Comparison of ENCODE assay signal across 17 mouse cellular contexts in genomic region chr4:139244176-139244575, GRCm38 (mm10). TPM values are rescaled to one million over a fixed set of nuclear protein-coding genes. Genes with fewer than 3 reads are reported as not detected.
A peak's percentile ranks its signal among the peaks of the same experiment; 100 is the strongest.
DNase-seq lines count a peak whose midpoint lies in the region; ATAC-seq and TF ChIP-seq lines count a peak whose summit lies in the region.
"Had no signal": no experiment of that assay in that cellular context is flagged by ENCODE, and none has a peak within 500 bp of the region (broad histone marks: within the 10 kb centered on the region; RNA-seq: fewer than 3 reads in every experiment).

No protein-coding gene starts in this region.

- H3K4me2 ChIP-seq in kidney, embryonic 15.5 days, result no peak overlapping the region
- H3K4me2 ChIP-seq in embryonic facial prominence, embryonic 13.5 days, result no peak overlapping the region
- H3K4me2 ChIP-seq: heart, embryonic 11.5 days; liver, embryonic 15.5 days had no signal

- H3K36me3 ChIP-seq in heart, adult 2 months (ENCODE audit: control insufficient read depth, insufficient read depth, low read length), result peaks cover 24% of the 10 kb centered on the region
- peaks cover 34% of the 10 kb centered on the region for H3K36me3 ChIP-seq in kidney, embryonic 15.5 days
- peaks cover 20% of the 10 kb centered on the region for H3K36me3 ChIP-seq in embryonic facial prominence, embryonic 13.5 days

- no peak overlapping the region for H3K9ac ChIP-seq in heart, adult 2 months (ENCODE audit: low read depth, low read length)
- no peak overlapping the region for H3K9ac ChIP-seq in kidney, embryonic 15.5 days
- H3K9ac ChIP-seq in embryonic facial prominence, embryonic 13.5 days, result no peak overlapping the region
- H3K9ac ChIP-seq: liver, embryonic 15.5 days had no signal

- peak overlapping the region; percentile 71; the same call in 1 of the 2 replicates for H3K27ac ChIP-seq in heart, adult 2 months
- peak overlapping the region; percentile 54; the same call in 1 of the 2 replicates for H3K27ac ChIP-seq in kidney, embryonic 15.5 days
- H3K27ac ChIP-seq in embryonic facial prominence, embryonic 13.5 days, result 0 out of 2 replicates have a peak overlapping the region, but pooled peaks have one; percentile 3
- H3K27ac ChIP-seq: liver, embryonic 15.5 days had no signal

- no peaks in the 10 kb centered on the region for H3K9me3 ChIP-seq in kidney, embryonic 15.5 days (replicated peaks)
- no peaks in the 10 kb centered on the region for H3K9me3 ChIP-seq in embryonic facial prominence, embryonic 13.5 days
- H3K9me3 ChIP-seq: liver, embryonic 15.5 days had no signal

- TF ChIP-seq POLR2A in heart, adult 2 months (IDR thresholded peaks at IDR 0.05; ENCODE audit: insufficient read depth, low read depth, low read length), result no peak

- peaks cover 7% of the 10 kb centered on the region for H3K79me2 ChIP-seq in heart, adult 2 months (replicated peaks; ENCODE audit: control insufficient read depth, insufficient read depth, low read length)

- TF ChIP-seq EP300 in heart, adult 2 months (IDR thresholded peaks at IDR 0.05; ENCODE audit: insufficient read depth, low read depth, low read length), result no peak

- TF ChIP-seq CTCF in heart, adult 2 months (IDR thresholded peaks at IDR 0.05), result no peak

- intact Hi-C loops in heart, adult 2 months (cut with DNase I), result no loop called here

- 86% methylated on average over 3 of the region's 3 CpGs for WGBS in heart, adult 2 months
- 58% methylated on average over 3 of the region's 3 CpGs for WGBS in kidney, embryonic 15.5 days
- WGBS in embryonic facial prominence, embryonic 13.5 days, result 73% methylated on average over 3 of the region's 3 CpGs

- DNase-seq in heart, adult 2 months, result no peak
- DNase-seq in heart, postnatal 4 days, result no peak
- no peak for DNase-seq in kidney, postnatal 14 days
- DNase-seq in MN1 (ENCODE audit: low spot score), result peak; percentile 49
- no peak for DNase-seq in embryo, embryonic 9.5 days (ENCODE audit: extremely low spot score)
- no peak for DNase-seq in cerebellum, postnatal 4 days (ENCODE audit: low spot score in 2 of 2)
- DNase-seq: B cell, adult 2 months; cerebellum, adult 11 months; gastrocnemius, postnatal 25 days; kidney, postnatal 25 days; left cerebral cortex, postnatal 4 days; lung, postnatal 14 days had no signal

- H3K4me3 ChIP-seq in heart, adult 2 months, result no peak overlapping the region
- H3K4me3 ChIP-seq in kidney, embryonic 15.5 days (replicated peaks), result no peak overlapping the region
- no peak overlapping the region for H3K4me3 ChIP-seq in embryonic facial prominence, embryonic 13.5 days
- H3K4me3 ChIP-seq: liver, embryonic 15.5 days had no signal

- no peak for ATAC-seq in kidney, embryonic 15.5 days (replicated peaks; ENCODE audit: low FRiP score)
- no peak for ATAC-seq in embryonic facial prominence, embryonic 13.5 days (ENCODE audit: insufficient number of reproducible peaks, insufficient read depth, low FRiP score, low TSS enrichment, low read depth)
- ATAC-seq: inflammation-experienced regulatory T-cells, adult 6 months had no signal

- peaks cover 25% of the 10 kb centered on the region for H3K4me1 ChIP-seq in heart, adult 2 months (ENCODE audit: control insufficient read depth, insufficient read depth, low read length)
- peaks cover 90% of the 10 kb centered on the region for H3K4me1 ChIP-seq in kidney, embryonic 15.5 days
- H3K4me1 ChIP-seq in embryonic facial prominence, embryonic 13.5 days, result peaks cover 98% of the 10 kb centered on the region
- H3K4me1 ChIP-seq: liver, embryonic 15.5 days had no signal

- no peaks in the 10 kb centered on the region for H3K27me3 ChIP-seq in heart, adult 2 months (ENCODE audit: control insufficient read depth, insufficient read depth, low read length)
- H3K27me3 ChIP-seq in kidney, embryonic 15.5 days, result no peaks in the 10 kb centered on the region
- H3K27me3 ChIP-seq in embryonic facial prominence, embryonic 13.5 days, result no peaks in the 10 kb centered on the region
- H3K27me3 ChIP-seq: liver, embryonic 15.5 days had no signal

RNA-seq across cellular contexts. Expression of gene Capzb, which starts 51.5 kb away (rescaled TPM):
- 100 to 1,000 TPM; 342 to 392 TPM for total RNA-seq in heart, adult 2 months (2021)
- 160 and 191 TPM in 2 replicates for polyA plus RNA-seq in heart, adult 2 months (2012; rRNA removed)
- 100 to 1,000 TPM; 423 to 429 TPM for total RNA-seq in heart, postnatal 4 days (2021)
- polyA plus RNA-seq in kidney, embryonic 15.5 days (2015; fragmentation: Nextera tagmentation; extraction: Ambion mirVana), result 392 and 395 TPM in 2 replicates
- polyA plus RNA-seq in embryonic facial prominence, embryonic 13.5 days (2015; fragmentation: Nextera tagmentation; extraction: Ambion mirVana), result 396 and 424 TPM in 2 replicates

Comparison
In these comparisons a context has a peak if more than half of its experiments do, and no peak if none do; other contexts are left out.
1. H3K27ac ChIP-seq: peak in every context shown above with its lines; median percentile 71 in heart, adult 2 months; 54 in kidney, embryonic 15.5 days; 3 in embryonic facial prominence, embryonic 13.5 days.